Mouse (Mus musculus) fat pad, adult 2 months (tissue): ENCODE results near the gene Aldh5a1.

Source experiments
- DNase-seq: peaks from one replicate; pipeline ENCODE4 v3.0.0-alpha.2; 2011; ENCODE audit warnings: low read depth, low spot score; ENCODE audit errors: extremely low read depth

The Aldh5a1 gene

GRCm38 (mm10) chr13:24867789-24868188, 69.7 kb downstream of the Aldh5a1 start:
- no peak for DNase-seq

- DNase-seq: no peak
These were observed 70.7 kb downstream of the Aldh5a1 start for GRCm38 (mm10) chr13:24866430-24867402.

- no peak for DNase-seq
These were observed 74.9 kb downstream of the Aldh5a1 start for GRCm38 (mm10) chr13:24862520-24862919.

- DNase-seq: no peak
These were observed 75.4 kb downstream of the Aldh5a1 start for GRCm38 (mm10) chr13:24862021-24862420.

GRCm38 (mm10) chr13:24861084-24861483, 76.4 kb downstream of the Aldh5a1 start:
- DNase-seq: no peak

- no peak for DNase-seq
These were observed 78.3 kb downstream of the Aldh5a1 start for GRCm38 (mm10) chr13:24859115-24859514.
